Mouse (Mus musculus) ES-Bruce4 (cell line): Measurements from ENCODE around the gene Olfr1555-ps1.
"Not testable (repeated sequence)": the region's sequence is repeated elsewhere in the genome, so short reads cannot be mapped to it uniquely, and the experiment has no call there.

Experiments used
- CTCF ChIP-seq: IDR thresholded peaks from one replicate; pipeline ENCODE4 v1.8.1; 2011; ENCODE audit warnings: low read depth, low read length
- EP300 ChIP-seq: IDR thresholded peaks from 2 replicates; pipeline ENCODE4 v1.6.1; 2011; ENCODE audit warnings: low read depth, low read length; ENCODE audit not compliant: insufficient read depth
- POLR2A ChIP-seq: IDR thresholded peaks from one replicate; pipeline ENCODE4 v1.8.1; 2011; ENCODE audit warnings: low read length; ENCODE audit not compliant: insufficient read depth

- not testable (repeated sequence) for TF ChIP-seq CTCF, EP300, POLR2A
These were observed 5.5 kb upstream of the Olfr1555-ps1 start for GRCm38 (mm10) chr19:12175431-12175830.
